Comparison of ENCODE assay signal across 8 mouse cellular contexts in the genomic region with DNA sequence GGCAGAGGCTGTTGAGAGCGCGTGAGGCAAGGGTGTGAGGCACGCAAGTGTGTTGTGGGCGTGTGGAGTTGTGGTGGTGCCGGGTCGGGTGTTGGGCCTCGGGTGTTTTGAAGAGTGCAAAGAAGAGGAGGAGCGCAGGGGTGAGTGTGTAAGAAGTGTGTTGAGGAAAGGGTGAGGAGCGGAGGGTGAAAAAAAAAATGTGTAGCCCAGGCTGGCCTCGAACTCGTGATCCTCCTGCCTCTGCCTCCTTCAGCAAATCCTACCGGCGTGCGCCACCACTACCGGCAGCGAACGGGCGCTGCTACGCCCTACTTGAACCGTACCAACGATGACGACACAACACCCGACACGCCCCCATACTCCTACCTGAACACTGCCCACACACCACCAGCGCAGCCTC.
DNase-seq lines count a peak whose midpoint lies in the region; ATAC-seq and TF ChIP-seq lines count a peak whose summit lies in the region.
"Not testable (repeated sequence)": the region's sequence is repeated elsewhere in the genome, so short reads cannot be mapped to it uniquely, and the experiment has no call there.

No protein-coding gene starts in this region.

- not testable (repeated sequence) for TF ChIP-seq POLR2A in heart, adult 2 months (IDR thresholded peaks at IDR 0.05; ENCODE audit: insufficient read depth, low read depth, low read length)

- H3K9me3 ChIP-seq in embryonic facial prominence, embryonic 14.5 days (ENCODE audit: control insufficient read depth, low read length); intestine, embryonic 16.5 days (ENCODE audit: control insufficient read depth, low read length); lung, embryonic 14.5 days (ENCODE audit: low read depth, low read length): not testable (repeated sequence)

- not testable (repeated sequence) for H3K27me3 ChIP-seq in embryonic facial prominence, embryonic 14.5 days (replicated peaks; ENCODE audit: control insufficient read depth, insufficient read depth, low read length); heart, adult 2 months (ENCODE audit: control insufficient read depth, insufficient read depth, low read length); intestine, embryonic 16.5 days (replicated peaks; ENCODE audit: control insufficient read depth, insufficient read depth, low read length); lung, embryonic 14.5 days (ENCODE audit: insufficient read depth, low read length)

- 0 out of 2 replicates have a peak overlapping the region, but pooled peaks have one; percentile 7 for H3K4me3 ChIP-seq in embryonic facial prominence, embryonic 14.5 days (ENCODE audit: low read depth, low read length)
- H3K4me3 ChIP-seq in heart, adult 2 months, result not testable (repeated sequence)
- peak overlapping the region; percentile 24; the same call in 1 of the 2 replicates for H3K4me3 ChIP-seq in intestine, embryonic 16.5 days (ENCODE audit: low read length)
- peak overlapping the region; percentile 26; the same call in 1 of the 2 replicates for H3K4me3 ChIP-seq in lung, embryonic 14.5 days (ENCODE audit: low read depth, low read length)

- not testable (repeated sequence) for H3K79me2 ChIP-seq in heart, adult 2 months (replicated peaks; ENCODE audit: control insufficient read depth, insufficient read depth, low read length)

- intact Hi-C loops in heart, adult 2 months (cut with DNase I), result not testable (repeated sequence)

- H3K27ac ChIP-seq in embryonic facial prominence, embryonic 14.5 days (replicated peaks; ENCODE audit: low read depth, low read length); heart, adult 2 months; intestine, embryonic 16.5 days (ENCODE audit: low read length); lung, embryonic 14.5 days (ENCODE audit: low read depth): not testable (repeated sequence)

- TF ChIP-seq CTCF in heart, adult 2 months (IDR thresholded peaks at IDR 0.05); lung, embryonic 14.5 days (IDR thresholded peaks at IDR 0.05; ENCODE audit: low read depth): not testable (repeated sequence)

- DNase-seq in adrenal gland, adult 18-20 months (ENCODE audit: low spot score in 2 of 2), result peak; percentile 83 to 94
- not testable (repeated sequence) for DNase-seq in embryonic facial prominence, embryonic 14.5 days (ENCODE audit: low spot score); lung, embryonic 14.5 days
- peak; percentile 90 to 94 for DNase-seq in heart, adult 2 months
- DNase-seq in layer of hippocampus, postnatal 36 days, result peak; percentile 93
- DNase-seq in ovary, adult 18-20 months (ENCODE audit: low spot score), result peak; percentile 66
- DNase-seq in thymus, postnatal 10 days (ENCODE audit: low spot score in 2 of 2), result peak; percentile 89 to 92

- TF ChIP-seq EP300 in heart, adult 2 months (IDR thresholded peaks at IDR 0.05; ENCODE audit: insufficient read depth, low read depth, low read length), result not testable (repeated sequence)

- not testable (repeated sequence) for H3K36me3 ChIP-seq in embryonic facial prominence, embryonic 14.5 days (ENCODE audit: control insufficient read depth, insufficient read depth, low read length); heart, adult 2 months (ENCODE audit: control insufficient read depth, insufficient read depth, low read length); intestine, embryonic 16.5 days (ENCODE audit: control insufficient read depth, insufficient read depth, low read length); lung, embryonic 14.5 days (ENCODE audit: insufficient read depth)

- H3K9ac ChIP-seq in embryonic facial prominence, embryonic 14.5 days (ENCODE audit: low read depth, low read length); heart, adult 2 months (ENCODE audit: low read depth, low read length); intestine, embryonic 16.5 days (ENCODE audit: low read depth, low read length); lung, embryonic 14.5 days: not testable (repeated sequence)

- WGBS in embryonic facial prominence, embryonic 14.5 days, result 8% methylated on average over 7 of the region's 25 CpGs
- 5% methylated on average over 13 of the region's 25 CpGs for WGBS in heart, adult 2 months
- WGBS in intestine, embryonic 16.5 days, result 6% methylated on average over 8 of the region's 25 CpGs
- 6% methylated on average over 8 of the region's 25 CpGs for WGBS in lung, embryonic 14.5 days

- ATAC-seq in embryonic facial prominence, embryonic 14.5 days (ENCODE audit: low read depth); intestine, embryonic 16.5 days; lung, embryonic 14.5 days (ENCODE audit: insufficient read depth): not testable (repeated sequence)

- peak overlapping the region; percentile 31 for H3K4me2 ChIP-seq in embryonic facial prominence, embryonic 14.5 days (ENCODE audit: low read depth, low read length)
- peak overlapping the region; percentile 49 for H3K4me2 ChIP-seq in intestine, embryonic 16.5 days (ENCODE audit: low read depth, low read length)
- peak overlapping the region; percentile 49 for H3K4me2 ChIP-seq in lung, embryonic 14.5 days

- H3K4me1 ChIP-seq in embryonic facial prominence, embryonic 14.5 days (ENCODE audit: control insufficient read depth, insufficient read depth, low read length); heart, adult 2 months (ENCODE audit: control insufficient read depth, insufficient read depth, low read length); intestine, embryonic 16.5 days (ENCODE audit: control insufficient read depth, insufficient read depth, low read length); lung, embryonic 14.5 days (ENCODE audit: insufficient read depth): not testable (repeated sequence)
